Mouse (Mus musculus): ENCODE data around the gene Kcnn1. TPM values are rescaled to one million over a fixed set of nuclear protein-coding genes. Genes with fewer than 3 reads are reported as not detected.

The Kcnn1 gene
- polyA plus RNA-seq, 1 experiment, result 0.65 TPM

GRCm38 (mm10) chr8:70892896-70893655, 30.0 kb upstream of the Kcnn1 start:
- H3K4me1 ChIP-seq (ENCODE audit: control insufficient read depth, insufficient read depth, insufficient read length), result peaks cover 15% of the 10 kb centered on the region
- DNase-seq (ENCODE audit: low read depth in 1 of 2, low spot score in 2 of 2), result no peak
- H3K27ac ChIP-seq (ENCODE audit: insufficient read depth, low read length), result no peak overlapping the region
- H3K36me3 ChIP-seq (ENCODE audit: control insufficient read depth, insufficient read depth, low read length), result peaks cover 22% of the 10 kb centered on the region
- TF ChIP-seq CTCF (IDR thresholded peaks at IDR 0.05; ENCODE audit: extremely low read depth, insufficient read depth, insufficient read length, insufficient replicate concordance), result no peak
- TF ChIP-seq POLR2A (IDR thresholded peaks at IDR 0.05; ENCODE audit: low read depth, low read length), result no peak
- peaks cover 22% of the 10 kb centered on the region for H3K27me3 ChIP-seq (ENCODE audit: control insufficient read depth, insufficient read depth, low read length)
- 56% methylated on average over 20 of the region's 20 CpGs for WGBS
- no peak overlapping the region for H3K4me3 ChIP-seq (ENCODE audit: extremely low read depth, insufficient read depth, insufficient read length)

DNA sequence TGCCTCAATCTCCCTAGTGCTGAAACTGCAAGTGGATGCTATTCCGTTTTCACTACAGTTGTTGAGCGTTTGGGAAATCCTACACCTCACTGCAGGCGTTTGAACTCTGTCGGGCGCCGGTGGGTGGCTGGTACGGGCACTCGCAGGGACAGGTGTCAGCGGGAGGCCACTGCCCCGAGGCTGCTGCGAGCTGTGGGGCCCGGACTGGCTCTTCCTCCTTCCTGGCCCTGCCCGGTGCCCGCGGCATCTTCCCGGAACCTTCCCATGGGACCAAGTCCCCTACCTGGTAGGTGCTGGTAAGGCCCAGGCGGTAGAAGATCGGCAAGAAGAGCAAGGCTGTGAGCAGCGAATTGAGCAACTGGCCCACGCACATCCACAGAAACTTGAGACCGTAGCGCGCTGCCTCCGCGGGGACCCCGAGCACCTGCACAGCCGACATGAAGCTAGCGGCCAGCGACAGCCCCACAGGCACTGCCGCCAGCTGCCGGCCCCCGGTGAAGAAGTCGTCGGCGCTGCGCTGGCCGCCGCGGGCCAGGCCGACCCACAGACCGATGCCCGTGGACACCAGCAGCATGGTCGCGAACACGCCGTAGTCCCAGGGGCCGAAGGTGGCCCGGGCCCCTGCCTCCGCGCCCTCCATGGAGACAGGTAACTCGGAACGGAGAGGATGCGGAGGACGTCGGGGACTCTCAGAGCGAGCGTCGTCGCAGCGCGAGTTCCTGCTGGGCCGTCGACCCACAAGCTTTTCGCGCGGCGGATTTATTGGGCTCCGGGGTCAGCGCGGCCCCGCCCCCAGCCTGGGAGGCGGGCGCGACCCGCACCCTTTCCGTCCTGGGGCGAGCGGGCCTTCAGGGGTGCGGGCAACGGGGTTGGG, 29.2 kb upstream of the Kcnn1 start, which contains the start of gene Slc5a5:
Gene Slc5a5, minus strand, starts transcription at position 736 of the 874 bp plus-strand sequence.
- TF ChIP-seq POLR2A (IDR thresholded peaks at IDR 0.05; ENCODE audit: low read depth, low read length), result no peak
- TF ChIP-seq CTCF (IDR thresholded peaks at IDR 0.05; ENCODE audit: extremely low read depth, insufficient read depth, insufficient read length, insufficient replicate concordance), result no peak
- Histone ChIP-seq H3K4me1 (ENCODE audit: control insufficient read depth, insufficient read depth, insufficient read length) (peaks cover 15% of the 10 kb centered on the region), H3K27me3 (ENCODE audit: control insufficient read depth, insufficient read depth, low read length) (peaks cover 25% of the 10 kb centered on the region), H3K27ac (ENCODE audit: insufficient read depth, low read length) (no peak within 1 kb of the TSS), H3K4me3 (ENCODE audit: extremely low read depth, insufficient read depth, insufficient read length) (peak within 1 kb of the TSS; percentile 3; the same call in 1 of the 2 replicates), H3K36me3 (ENCODE audit: control insufficient read depth, insufficient read depth, low read length) (peaks cover 22% of the 10 kb centered on the region)
- DNase-seq (ENCODE audit: low read depth in 1 of 2, low spot score in 2 of 2), result no peak
- WGBS, result 8% methylated on average over 80 of the region's 80 CpGs

- peaks cover 25% of the 10 kb centered on the region for H3K27me3 ChIP-seq (ENCODE audit: control insufficient read depth, insufficient read depth, low read length)
- no peak overlapping the region for H3K4me3 ChIP-seq (ENCODE audit: extremely low read depth, insufficient read depth, insufficient read length)
- no peak overlapping the region for H3K27ac ChIP-seq (ENCODE audit: insufficient read depth, low read length)
- WGBS, result 14% methylated on average over 21 of the region's 21 CpGs
- TF ChIP-seq POLR2A (IDR thresholded peaks at IDR 0.05; ENCODE audit: low read depth, low read length) (no peak), CTCF (IDR thresholded peaks at IDR 0.05; ENCODE audit: extremely low read depth, insufficient read depth, insufficient read length, insufficient replicate concordance) (no peak)
- no peak for DNase-seq (ENCODE audit: low read depth in 1 of 2, low spot score in 2 of 2)
- H3K4me1 ChIP-seq (ENCODE audit: control insufficient read depth, insufficient read depth, insufficient read length), result peaks cover 15% of the 10 kb centered on the region
- peaks cover 22% of the 10 kb centered on the region for H3K36me3 ChIP-seq (ENCODE audit: control insufficient read depth, insufficient read depth, low read length)
These were observed 28.3 kb upstream of the Kcnn1 start for GRCm38 (mm10) chr8:70891356-70891755.

DNA sequence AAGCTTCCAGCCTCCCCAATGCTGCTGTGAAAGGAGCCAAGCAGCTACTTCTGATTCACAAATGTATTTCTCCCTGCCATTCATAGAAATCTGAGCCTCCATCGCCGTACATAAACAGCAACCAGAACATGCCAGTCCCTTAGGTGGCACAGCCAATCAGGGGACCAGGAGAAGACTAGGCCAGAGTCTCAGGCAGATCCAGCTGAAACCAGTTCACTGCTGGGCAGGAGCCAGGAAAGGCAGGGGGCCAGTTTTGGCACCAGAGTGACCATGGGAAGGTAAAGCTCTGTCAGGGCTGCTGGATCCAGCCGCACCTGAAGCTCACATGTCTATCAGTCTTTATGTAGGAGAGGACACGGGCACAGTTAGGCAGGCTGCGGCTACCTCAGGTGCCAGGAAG, 27.6 kb upstream of the Kcnn1 start:
- WGBS, result 82% methylated on average over 5 of the region's 5 CpGs
- Histone ChIP-seq H3K27ac (ENCODE audit: insufficient read depth, low read length) (no peak overlapping the region), H3K36me3 (ENCODE audit: control insufficient read depth, insufficient read depth, low read length) (peaks cover 19% of the 10 kb centered on the region), H3K27me3 (ENCODE audit: control insufficient read depth, insufficient read depth, low read length) (peaks cover 25% of the 10 kb centered on the region), H3K4me1 (ENCODE audit: control insufficient read depth, insufficient read depth, insufficient read length) (peaks cover 12% of the 10 kb centered on the region), H3K4me3 (ENCODE audit: extremely low read depth, insufficient read depth, insufficient read length) (no peak overlapping the region)
- TF ChIP-seq CTCF (IDR thresholded peaks at IDR 0.05; ENCODE audit: extremely low read depth, insufficient read depth, insufficient read length, insufficient replicate concordance), result no peak
- no peak for TF ChIP-seq POLR2A (IDR thresholded peaks at IDR 0.05; ENCODE audit: low read depth, low read length)
- no peak for DNase-seq (ENCODE audit: low read depth in 1 of 2, low spot score in 2 of 2)

GRCm38 (mm10) chr8:70887669-70888068, 24.6 kb upstream of the Kcnn1 start:
- peaks cover 7% of the 10 kb centered on the region for H3K4me1 ChIP-seq (ENCODE audit: control insufficient read depth, insufficient read depth, insufficient read length)
- H3K27me3 ChIP-seq (ENCODE audit: control insufficient read depth, insufficient read depth, low read length), result peaks cover 22% of the 10 kb centered on the region
- no peak for TF ChIP-seq CTCF (IDR thresholded peaks at IDR 0.05; ENCODE audit: extremely low read depth, insufficient read depth, insufficient read length, insufficient replicate concordance)
- no peak for TF ChIP-seq POLR2A (IDR thresholded peaks at IDR 0.05; ENCODE audit: low read depth, low read length)
- peak in 1 of 2 experiments; percentile 14 for DNase-seq (ENCODE audit: low read depth in 1 of 2, low spot score in 2 of 2)
- H3K27ac ChIP-seq (ENCODE audit: insufficient read depth, low read length), result no peak overlapping the region
- H3K36me3 ChIP-seq (ENCODE audit: control insufficient read depth, insufficient read depth, low read length), result no peaks in the 10 kb centered on the region
- no peak overlapping the region for H3K4me3 ChIP-seq (ENCODE audit: extremely low read depth, insufficient read depth, insufficient read length)
- 15% methylated on average over 16 of the region's 18 CpGs for WGBS

GRCm38 (mm10) chr8:70885612-70886011, 22.6 kb upstream of the Kcnn1 start:
- Histone ChIP-seq H3K4me3 (ENCODE audit: extremely low read depth, insufficient read depth, insufficient read length) (no peak overlapping the region), H3K27ac (ENCODE audit: insufficient read depth, low read length) (no peak overlapping the region), H3K4me1 (ENCODE audit: control insufficient read depth, insufficient read depth, insufficient read length) (peaks cover 2% of the 10 kb centered on the region; the same call in 1 of the 2 replicates), H3K27me3 (ENCODE audit: control insufficient read depth, insufficient read depth, low read length) (peaks cover 3% of the 10 kb centered on the region; the same call in 1 of the 2 replicates), H3K36me3 (ENCODE audit: control insufficient read depth, insufficient read depth, low read length) (no peaks in the 10 kb centered on the region)
- WGBS, result 15% methylated on average over 12 of the region's 12 CpGs
- peak; percentile 47 to 49 for DNase-seq (ENCODE audit: low read depth in 1 of 2, low spot score in 2 of 2)
- TF ChIP-seq CTCF (IDR thresholded peaks at IDR 0.05; ENCODE audit: extremely low read depth, insufficient read depth, insufficient read length, insufficient replicate concordance) (no peak), POLR2A (IDR thresholded peaks at IDR 0.05; ENCODE audit: low read depth, low read length) (no peak)
